Mouse (Mus musculus): Measurements from ENCODE around the gene Col4a2.
"Not testable (repeated sequence)": the region's sequence is repeated elsewhere in the genome, so short reads cannot be mapped to it uniquely, and the experiment has no call there.

Col4a2 gene

GRCm38 (mm10) chr8:11457278-11457677, 144.7 kb downstream of the Col4a2 start:
- DNase-seq (ENCODE audit: extremely low read depth, low read depth): no peak

GRCm38 (mm10) chr8:11457981-11458836, 145.6 kb downstream of the Col4a2 start:
- no peak for DNase-seq (ENCODE audit: extremely low read depth, low read depth)

DNA sequence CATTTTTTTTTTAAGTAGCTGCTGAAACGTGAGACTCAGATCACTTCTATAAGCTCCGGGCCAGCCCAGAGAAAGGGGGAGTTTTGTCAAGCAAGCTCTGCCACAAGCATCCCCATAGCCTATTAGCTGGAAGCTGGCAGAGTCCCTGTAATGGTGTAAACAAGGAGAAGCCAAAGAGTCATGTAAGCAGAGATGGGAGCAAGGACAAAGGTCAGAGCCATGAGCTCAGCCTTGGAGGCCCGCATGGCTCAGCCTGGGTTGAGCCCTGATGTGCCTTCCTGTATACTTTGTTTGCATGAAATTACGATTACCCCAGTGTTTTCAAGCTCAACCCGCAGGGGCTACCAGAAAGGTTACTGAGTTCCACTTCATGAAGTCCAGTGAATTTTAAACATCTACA, 146.4 kb downstream of the Col4a2 start:
- no peak for DNase-seq (ENCODE audit: extremely low read depth, low read depth)

DNA sequence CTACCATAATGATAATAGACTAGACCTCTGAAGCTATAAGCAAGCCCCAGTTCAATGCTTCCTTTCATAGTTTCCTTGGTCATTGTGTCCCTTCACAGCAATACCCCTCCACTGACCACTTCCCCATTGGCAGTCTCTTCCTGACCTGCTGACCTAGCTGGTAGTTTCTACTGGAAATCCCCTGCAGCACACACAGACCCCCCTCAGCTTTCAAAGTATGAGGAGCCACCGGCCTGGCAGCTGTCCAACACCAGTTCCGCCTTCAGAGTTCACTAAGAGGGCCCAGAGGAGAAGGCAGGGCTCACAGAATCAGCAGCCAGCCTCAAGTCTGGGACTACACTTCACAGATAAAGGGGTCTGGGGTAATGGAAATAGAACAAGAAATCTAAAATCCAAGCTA, 148.3 kb downstream of the Col4a2 start:
- DNase-seq (ENCODE audit: extremely low read depth, low read depth): peak; percentile 24

DNA sequence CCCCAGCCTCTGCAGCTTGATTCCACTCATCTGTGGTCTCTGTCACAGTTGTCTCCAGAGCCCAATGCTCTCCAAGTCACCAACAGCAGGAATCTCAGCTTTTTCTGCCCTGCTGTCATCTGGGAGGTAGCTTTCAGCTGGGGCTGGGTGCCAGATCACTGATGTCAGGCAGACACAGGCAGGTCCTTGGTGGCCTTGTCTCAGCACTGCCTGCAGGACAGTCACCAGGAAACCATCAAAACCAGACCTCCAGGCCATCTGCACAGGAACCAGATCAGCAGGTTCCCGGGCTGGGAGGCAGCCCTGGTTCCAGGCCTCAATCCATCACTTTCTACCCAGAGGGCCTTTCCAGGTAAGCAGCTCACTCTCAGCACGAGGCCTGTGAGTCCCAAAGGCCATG, 149.2 kb downstream of the Col4a2 start:
- no peak for DNase-seq (ENCODE audit: extremely low read depth, low read depth)

DNA sequence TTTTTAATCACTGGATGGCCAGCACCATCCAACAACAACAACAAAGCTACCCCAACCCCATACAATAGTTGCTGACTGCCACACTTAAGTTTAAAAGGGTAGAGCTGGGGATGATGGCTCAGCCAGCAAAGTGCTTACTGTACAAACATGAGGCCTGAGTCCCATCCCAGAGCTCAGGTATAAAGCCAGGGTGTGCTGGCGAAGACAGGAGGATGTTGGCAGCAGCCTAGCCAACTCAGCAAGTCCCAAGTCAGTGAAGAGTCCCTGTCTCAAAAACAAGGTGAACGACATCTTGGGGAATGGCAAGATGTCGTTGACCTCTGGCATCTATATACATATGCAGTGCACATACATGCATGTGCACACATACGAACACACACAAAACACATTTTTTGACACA, 150.0 kb downstream of the Col4a2 start:
- DNase-seq (ENCODE audit: extremely low read depth, low read depth): no peak

GRCm38 (mm10) chr8:11463541-11463888, 150.9 kb downstream of the Col4a2 start:
- DNase-seq (ENCODE audit: extremely low read depth, low read depth): no peak

- no peak for DNase-seq (ENCODE audit: extremely low read depth, low read depth)
Observed at GRCm38 (mm10) chr8:11463889-11464706, 151.5 kb downstream of the Col4a2 start.

DNA sequence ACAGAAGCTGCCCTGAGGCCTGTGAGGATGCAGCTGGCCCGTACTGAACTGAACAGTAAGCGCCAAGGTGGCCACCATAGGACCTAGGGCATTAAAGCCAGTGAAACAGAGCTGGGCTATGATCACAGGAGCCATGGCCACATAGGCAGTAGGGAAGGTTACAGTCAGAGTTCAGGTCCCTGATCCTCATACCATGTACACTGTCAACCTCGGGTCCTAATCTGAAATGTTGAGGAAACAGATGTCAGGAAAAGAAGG, 152.0 kb downstream of the Col4a2 start:
- DNase-seq (ENCODE audit: extremely low read depth, low read depth): no peak

DNA sequence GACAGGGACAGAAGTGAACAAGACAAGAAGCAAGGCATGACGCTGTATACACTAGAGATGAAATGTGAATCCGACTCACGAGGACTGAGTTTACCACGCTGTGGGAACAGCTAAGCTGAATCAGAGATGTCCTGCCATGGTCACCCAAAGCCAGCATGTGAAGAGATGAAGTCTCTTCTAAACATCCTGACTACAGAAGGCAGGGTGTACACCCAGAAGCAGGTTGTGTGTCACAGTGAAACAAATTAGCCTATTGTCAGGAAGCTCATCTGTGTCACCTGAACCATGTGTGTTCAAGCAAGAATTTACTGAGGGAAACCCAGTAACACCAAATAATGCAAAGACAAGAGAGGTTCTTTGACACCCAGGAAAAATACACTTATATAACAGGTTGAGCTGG, 153.0 kb downstream of the Col4a2 start:
- DNase-seq (ENCODE audit: extremely low read depth, low read depth): no peak

- DNase-seq (ENCODE audit: extremely low read depth, low read depth): not testable (repeated sequence)
Observed at GRCm38 (mm10) chr8:11466528-11466927, 153.9 kb downstream of the Col4a2 start.

DNA sequence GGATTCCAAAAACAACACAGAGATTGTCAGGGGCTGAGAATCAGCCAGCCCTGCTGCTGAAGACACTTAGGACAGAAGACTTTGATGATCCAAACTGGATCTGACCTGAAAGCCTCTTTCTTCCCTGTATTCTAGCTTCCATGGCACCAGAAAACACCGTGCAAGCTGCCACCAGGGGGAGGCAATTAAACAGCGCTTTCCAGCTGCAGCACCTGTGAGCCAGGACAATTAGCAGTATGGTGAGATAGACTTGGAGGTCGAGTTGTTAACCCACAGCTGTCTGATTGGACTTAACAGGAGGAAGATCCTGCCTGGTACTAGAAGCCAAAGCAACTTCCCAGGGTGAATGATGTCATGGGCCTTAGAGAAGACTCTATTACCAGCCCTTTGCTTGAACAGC, 156.5 kb downstream of the Col4a2 start:
- DNase-seq (ENCODE audit: extremely low read depth, low read depth): no peak

DNA sequence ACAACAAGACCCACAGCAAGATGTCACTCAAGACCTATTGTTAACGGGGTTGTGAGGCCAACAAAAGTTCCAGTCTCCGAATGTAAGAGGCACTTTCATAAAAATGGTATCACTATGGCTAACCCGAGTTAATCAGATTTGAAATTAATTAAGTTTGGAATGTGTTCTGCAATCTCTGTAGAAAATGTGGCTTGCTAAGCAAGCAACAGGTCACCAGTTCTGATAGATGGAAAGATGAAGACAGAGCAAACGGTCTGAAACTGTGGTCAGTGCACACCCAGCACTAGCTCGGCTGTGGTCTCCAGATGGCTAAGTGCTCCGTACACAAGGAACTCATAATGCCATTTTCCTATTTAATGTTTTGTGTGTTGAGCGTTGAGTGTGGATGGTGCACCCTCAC, 158.1 kb downstream of the Col4a2 start:
- DNase-seq (ENCODE audit: extremely low read depth, low read depth): no peak

GRCm38 (mm10) chr8:11471309-11471708, 158.7 kb downstream of the Col4a2 start:
- DNase-seq (ENCODE audit: extremely low read depth, low read depth): no peak

- no peak for DNase-seq (ENCODE audit: extremely low read depth, low read depth)
Observed at GRCm38 (mm10) chr8:11473072-11473471, 160.5 kb downstream of the Col4a2 start.

GRCm38 (mm10) chr8:11475397-11475796, 162.8 kb downstream of the Col4a2 start:
- DNase-seq (ENCODE audit: extremely low read depth, low read depth): no peak

GRCm38 (mm10) chr8:11475876-11476275, 163.3 kb downstream of the Col4a2 start:
- no peak for DNase-seq (ENCODE audit: extremely low read depth, low read depth)

DNA sequence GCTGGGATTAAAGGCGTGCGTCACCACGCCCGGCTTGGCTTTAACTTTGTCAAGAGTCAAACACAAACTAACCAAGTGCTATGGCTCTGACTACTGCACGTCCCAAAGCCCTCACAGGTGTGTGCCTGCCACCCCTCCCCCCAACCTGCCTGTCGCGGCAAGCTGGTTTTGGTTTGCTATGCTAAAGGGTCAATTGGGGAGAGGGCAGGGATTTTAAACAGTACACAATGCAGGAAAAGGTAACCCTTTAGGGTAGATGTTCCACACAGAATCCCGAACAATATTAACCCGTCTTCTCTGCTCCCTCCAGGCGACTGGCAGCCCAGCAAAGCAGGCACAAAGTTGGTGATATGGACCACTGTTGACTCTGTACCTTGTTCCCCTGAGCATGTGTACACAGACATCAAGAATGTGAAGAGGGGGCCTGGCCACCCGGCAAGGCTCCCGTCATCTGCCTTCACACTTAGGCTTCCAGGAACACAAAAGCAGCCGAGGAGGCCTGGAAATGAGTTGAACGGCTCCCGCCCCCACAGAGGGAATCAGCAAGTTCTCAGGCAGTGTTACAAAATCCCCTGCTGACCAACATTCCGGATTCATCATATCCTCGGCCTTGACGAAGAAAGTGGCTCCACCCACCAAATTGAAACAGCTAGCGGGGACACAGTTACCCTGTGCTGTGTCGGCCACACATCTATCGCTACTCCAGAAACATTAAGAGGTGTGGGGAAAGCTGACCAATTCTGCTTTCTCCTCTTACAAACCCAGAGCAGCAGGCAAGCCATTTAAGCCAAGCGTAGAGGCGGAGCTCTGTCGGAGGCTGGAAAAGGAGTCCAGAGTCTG, 164.0 kb downstream of the Col4a2 start:
- DNase-seq (ENCODE audit: extremely low read depth, low read depth): no peak

DNA sequence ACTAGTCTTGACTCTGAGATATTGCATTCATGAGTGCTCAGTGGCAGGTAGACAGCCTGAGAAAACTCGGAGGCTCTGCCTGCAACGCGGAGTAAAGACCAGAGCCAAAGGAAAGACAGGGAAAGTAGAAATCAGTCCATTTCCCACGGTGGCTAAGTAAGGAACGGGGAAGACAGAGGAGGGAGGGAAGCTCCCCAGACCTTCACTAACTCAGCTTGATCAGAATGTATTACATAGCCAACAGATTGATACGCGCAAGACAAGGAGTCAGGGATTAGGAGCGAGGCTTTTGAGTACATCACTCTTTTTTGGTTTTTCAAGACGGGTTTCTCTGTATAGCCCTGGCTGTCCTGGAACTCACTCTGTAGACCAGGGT, 164.6 kb downstream of the Col4a2 start:
- no peak for DNase-seq (ENCODE audit: extremely low read depth, low read depth)

DNA sequence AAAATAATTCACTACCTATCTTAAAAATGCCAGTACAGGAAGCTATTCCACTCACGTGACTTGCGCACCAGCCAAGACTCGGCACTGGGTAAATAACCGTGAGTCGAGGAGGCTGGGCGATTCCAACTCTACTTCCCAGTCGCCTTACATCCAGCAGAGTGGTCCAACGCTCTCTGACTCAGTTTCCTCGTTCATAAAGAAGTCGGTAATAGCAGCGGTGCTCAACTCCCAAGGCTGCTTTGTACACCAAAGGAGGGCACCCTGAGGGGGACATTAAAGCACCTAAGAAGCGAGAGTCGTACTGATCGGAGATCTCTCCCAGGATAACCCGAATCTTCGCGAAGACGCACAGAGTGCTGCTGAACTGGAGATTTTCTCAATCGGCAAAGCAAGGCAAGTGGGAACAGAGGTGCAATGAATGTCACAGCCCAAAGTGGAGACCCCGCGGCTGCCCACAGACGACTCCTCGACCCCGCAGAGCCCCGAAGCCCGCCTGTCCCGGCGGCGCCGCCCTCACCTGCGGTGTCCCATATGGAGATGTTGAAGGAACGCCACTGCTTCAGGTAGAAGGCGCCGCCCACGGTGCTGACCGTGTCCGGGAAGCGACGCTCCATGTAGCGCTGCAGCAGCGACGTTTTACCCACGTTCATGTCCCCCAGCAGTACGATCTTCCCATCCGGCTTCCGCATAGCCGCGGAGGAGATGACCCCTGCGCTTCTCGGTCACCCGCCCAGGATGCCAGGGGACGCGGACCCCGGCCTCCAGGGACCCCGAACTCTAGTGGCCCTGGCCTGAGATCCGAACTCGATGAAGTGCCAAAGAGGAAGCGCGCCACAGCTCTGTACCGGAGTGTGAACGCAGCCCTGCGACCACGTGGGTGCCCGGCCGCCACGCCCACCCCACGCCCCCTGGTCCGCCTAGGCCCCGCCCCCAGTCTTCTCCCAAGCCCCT, 165.5 kb downstream of the Col4a2 start, which contains the start of gene Rab20:
Rab20 (minus strand) TSS at position 900 of the 951 bp plus-strand sequence.
- DNase-seq (ENCODE audit: extremely low read depth, low read depth): peak; percentile 60

Data from MEL-GATA-1-ER (cell line).